Mouse (Mus musculus): ENCODE data around the gene Traf3ip1. TPM values are rescaled to one million over a fixed set of nuclear protein-coding genes. Genes with fewer than 3 reads are reported as not detected.

Traf3ip1 gene
- total and polyA plus RNA-seq, 3 experiments, result 5.0 to 7.5 (median 5.9) TPM

- no peaks in the 10 kb centered on the region for H3K27me3 ChIP-seq (replicated peaks)
- H3K9ac ChIP-seq (ENCODE audit: insufficient read depth, low read depth), result no peak overlapping the region
- no peak for DNase-seq (ENCODE audit: extremely low read depth)
- TF ChIP-seq ZNF384 (IDR thresholded peaks at IDR 0.05; ENCODE audit: low read depth, low read length) (no peak), USF1 (IDR thresholded peaks at IDR 0.05; ENCODE audit: low read depth, low read length) (no peak), RAD21 (IDR thresholded peaks at IDR 0.05; ENCODE audit: low read depth, low read length) (no peak), BHLHE40 (IDR thresholded peaks at IDR 0.05; ENCODE audit: low read depth, low read length) (peak; percentile 32; the same call in 1 of the 2 replicates)
- H3K27ac ChIP-seq (ENCODE audit: insufficient read depth, low read depth), result no peak overlapping the region; the same call in 1 of the 2 replicates
- H3K4me3 ChIP-seq (replicated peaks in 1 of 3; ENCODE audit: low read depth in 2 of 3, low read length in 2 of 3, poor library complexity in 1 of 3), result no peak overlapping the region
- dilution Hi-C loops (cut with MboI; ENCODE audit: extremely low pct_ligation_motif_present, extremely low pct_unique_long_range_greater_than_20kb, low sequenced_read_pairs) (no loop called here), in situ Hi-C loops (cut with MboI; ENCODE audit: low pct_ligation_motif_present, low pct_unique_long_range_greater_than_20kb, low sequenced_read_pairs) (no loop called here)
- peaks cover 20 to 42% of the 10 kb centered on the region in 2 experiments for H3K36me3 ChIP-seq (replicated peaks in 1 of 2; ENCODE audit: control insufficient read depth in 1 of 2, insufficient read depth in 1 of 2, low read length in 1 of 2)
- no peak overlapping the region for H3K4me2 ChIP-seq (ENCODE audit: insufficient read depth, low read depth, poor library complexity, severe bottlenecking)
- no peaks in the 10 kb centered on the region for H3K79me2 ChIP-seq (replicated peaks; ENCODE audit: control insufficient read depth, extremely low read depth, insufficient read depth, poor library complexity, severe bottlenecking)
- H3K9me3 ChIP-seq (replicated peaks; ENCODE audit: low read length), result no peaks in the 10 kb centered on the region
- peaks cover 0 to 23% of the 10 kb centered on the region in 2 experiments; a peak in 2 of 4 replicates for H3K4me1 ChIP-seq (ENCODE audit: control insufficient read depth in 1 of 2, insufficient read depth in 2 of 2)
These were observed 50.8 kb downstream of the Traf3ip1 start for GRCm38 (mm10) chr1:91545226-91545625.

DNA sequence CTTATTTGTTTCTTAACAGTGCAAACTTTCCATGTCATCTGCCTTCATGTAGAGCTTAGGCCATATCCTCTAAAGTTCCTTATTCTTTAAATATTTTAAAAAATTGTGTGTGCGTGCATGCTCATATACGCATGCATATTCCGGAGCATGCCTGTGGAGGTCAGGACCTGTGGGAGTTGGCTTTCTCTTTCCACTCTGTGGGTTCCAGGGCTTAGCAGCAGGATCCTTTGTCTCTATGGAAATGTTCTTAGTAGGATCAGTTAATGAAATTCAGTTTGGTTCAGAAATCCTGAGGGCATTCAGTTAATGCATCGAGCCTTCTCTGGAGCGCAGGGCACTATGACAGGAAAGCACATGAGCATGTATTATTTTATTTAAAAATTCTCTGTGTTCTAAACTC lies 53.1 kb downstream of the Traf3ip1 start:
- in situ Hi-C loops (cut with MboI; ENCODE audit: low pct_ligation_motif_present, low pct_unique_long_range_greater_than_20kb, low sequenced_read_pairs), result no loop called here
- peaks cover 29 to 53% of the 10 kb centered on the region in 2 experiments for H3K36me3 ChIP-seq (replicated peaks in 1 of 2; ENCODE audit: control insufficient read depth in 1 of 2, insufficient read depth in 1 of 2, low read length in 1 of 2)

GRCm38 (mm10) chr1:91549073-91549472 lies 54.6 kb downstream of the Traf3ip1 start:
- H3K4me2 ChIP-seq (ENCODE audit: insufficient read depth, low read depth, poor library complexity, severe bottlenecking), result no peak overlapping the region
- dilution Hi-C loops (cut with MboI; ENCODE audit: extremely low pct_ligation_motif_present, extremely low pct_unique_long_range_greater_than_20kb, low sequenced_read_pairs), result no loop called here
- H3K27ac ChIP-seq (ENCODE audit: insufficient read depth, low read depth), result no peak overlapping the region
- in situ Hi-C loops (cut with MboI; ENCODE audit: low pct_ligation_motif_present, low pct_unique_long_range_greater_than_20kb, low sequenced_read_pairs), result no loop called here
- no peaks in the 10 kb centered on the region for H3K27me3 ChIP-seq (replicated peaks)
- no peak for TF ChIP-seq BHLHE40 (IDR thresholded peaks at IDR 0.05; ENCODE audit: low read depth, low read length)
- H3K4me1 ChIP-seq (ENCODE audit: control insufficient read depth in 1 of 2, insufficient read depth in 2 of 2), result peaks cover 0 to 10% of the 10 kb centered on the region in 2 experiments; a peak in 2 of 4 replicates
- peaks cover 34 to 60% of the 10 kb centered on the region in 2 experiments for H3K36me3 ChIP-seq (replicated peaks in 1 of 2; ENCODE audit: control insufficient read depth in 1 of 2, insufficient read depth in 1 of 2, low read length in 1 of 2)
- H3K9ac ChIP-seq (ENCODE audit: insufficient read depth, low read depth), result no peak overlapping the region
- H3K4me3 ChIP-seq (replicated peaks in 1 of 3; ENCODE audit: low read depth in 2 of 3, low read length in 2 of 3, poor library complexity in 1 of 3), result no peak overlapping the region
- H3K79me2 ChIP-seq (replicated peaks; ENCODE audit: control insufficient read depth, extremely low read depth, insufficient read depth, poor library complexity, severe bottlenecking), result 0 out of 2 replicates have a peak, but pooled peaks cover 3% of the 10 kb centered on the region
- no peaks in the 10 kb centered on the region for H3K9me3 ChIP-seq (replicated peaks; ENCODE audit: low read length)
- no peak for DNase-seq (ENCODE audit: extremely low read depth)

More for the DNA sequence above, 53.1 kb downstream of the Traf3ip1 start:
- DNase-seq (ENCODE audit: extremely low read depth), result no peak
- no peak overlapping the region for H3K4me2 ChIP-seq (ENCODE audit: insufficient read depth, low read depth, poor library complexity, severe bottlenecking)
- no peaks in the 10 kb centered on the region for H3K9me3 ChIP-seq (replicated peaks; ENCODE audit: low read length)
- no peaks in the 10 kb centered on the region for H3K27me3 ChIP-seq (replicated peaks)
- dilution Hi-C loops (cut with MboI; ENCODE audit: extremely low pct_ligation_motif_present, extremely low pct_unique_long_range_greater_than_20kb, low sequenced_read_pairs), result no loop called here
- TF ChIP-seq TCF12 (IDR thresholded peaks at IDR 0.05; ENCODE audit: low read depth, low read length), result no peak
- no peak for TF ChIP-seq ELF1 (IDR thresholded peaks at IDR 0.05; ENCODE audit: low read depth, low read length)
- no peak for TF ChIP-seq POLR2AphosphoS2 (IDR thresholded peaks at IDR 0.05; ENCODE audit: low read depth, low read length)
- TF ChIP-seq ETS1 (conservative IDR thresholded peaks at IDR 0.05; ENCODE audit: low read depth, low read length), result no peak
- H3K27ac ChIP-seq (ENCODE audit: insufficient read depth, low read depth), result no peak overlapping the region
- no peak overlapping the region for H3K4me3 ChIP-seq (replicated peaks in 1 of 3; ENCODE audit: low read depth in 2 of 3, low read length in 2 of 3, poor library complexity in 1 of 3)
- 0 out of 2 replicates have a peak, but pooled peaks cover 3% of the 10 kb centered on the region for H3K79me2 ChIP-seq (replicated peaks; ENCODE audit: control insufficient read depth, extremely low read depth, insufficient read depth, poor library complexity, severe bottlenecking)
- H3K4me1 ChIP-seq (ENCODE audit: control insufficient read depth in 1 of 2, insufficient read depth in 2 of 2), result peaks cover 0 to 10% of the 10 kb centered on the region in 2 experiments; a peak in 2 of 4 replicates
- H3K9ac ChIP-seq (ENCODE audit: insufficient read depth, low read depth), result no peak overlapping the region

Data from CH12.LX (cell line).